Mouse (Mus musculus): Measurements from ENCODE around the gene Aldoart2. TPM values are rescaled to one million over a fixed set of nuclear protein-coding genes. Genes with fewer than 3 reads are reported as not detected.
"Not testable (repeated sequence)": the region's sequence is repeated elsewhere in the genome, so short reads cannot be mapped to it uniquely, and the experiment has no call there.

Gene Aldoart2
- polyA plus RNA-seq, 1 experiment from 2014 or later, result not detected

GRCm38 (mm10) chr12:55571181-55571580 is 6.1 kb downstream of the Aldoart2 start:
- Histone ChIP-seq H3K9ac (replicated peaks; ENCODE audit: low read length) (no peak overlapping the region), H3K4me2 (replicated peaks; ENCODE audit: low read depth, low read length) (no peak overlapping the region), H3K36me3 (ENCODE audit: insufficient read depth, low read length) (no peaks in the 10 kb centered on the region), H3K27me3 (ENCODE audit: insufficient read depth, low read length) (no peaks in the 10 kb centered on the region), H3K4me1 (ENCODE audit: insufficient read depth, low read length) (no peaks in the 10 kb centered on the region), H3K4me3 (ENCODE audit: low read length) (no peak overlapping the region), H3K27ac (ENCODE audit: low read length) (no peak overlapping the region), H3K9me3 (ENCODE audit: low read length) (no peaks in the 10 kb centered on the region; the same call in 1 of the 2 replicates)
- no peak for ATAC-seq (ENCODE audit: low FRiP score, low TSS enrichment)
- WGBS, result 83% methylated on average over 11 of the region's 11 CpGs

DNA sequence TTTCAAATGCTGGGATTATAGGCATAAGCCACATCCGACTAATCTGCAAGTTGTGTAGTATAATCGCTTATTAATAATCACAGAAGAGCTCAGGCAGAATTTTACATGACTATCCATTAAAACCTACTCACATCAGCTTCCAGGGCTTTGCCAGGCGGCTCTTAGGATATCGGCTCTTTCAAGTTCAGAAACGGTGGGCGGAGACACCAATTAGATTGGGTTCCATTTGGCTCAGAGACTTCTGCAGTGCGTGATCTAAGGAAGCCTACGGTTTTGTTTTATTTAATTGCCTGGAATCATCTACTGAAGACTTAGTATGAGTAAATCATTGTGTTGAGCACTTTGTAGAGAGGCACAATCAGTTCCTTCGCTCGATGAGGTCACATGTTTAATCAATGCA is 6.6 kb downstream of the Aldoart2 start:
- 75% methylated on average over 10 of the region's 10 CpGs for WGBS
- H3K9me3 ChIP-seq (ENCODE audit: low read length), result no peaks in the 10 kb centered on the region; the same call in 1 of the 2 replicates
- no peak overlapping the region for H3K9ac ChIP-seq (replicated peaks; ENCODE audit: low read length)
- H3K36me3 ChIP-seq (ENCODE audit: insufficient read depth, low read length), result no peaks in the 10 kb centered on the region
- no peak overlapping the region for H3K4me2 ChIP-seq (replicated peaks; ENCODE audit: low read depth, low read length)
- H3K27me3 ChIP-seq (ENCODE audit: insufficient read depth, low read length), result no peaks in the 10 kb centered on the region
- no peak for ATAC-seq (ENCODE audit: low FRiP score, low TSS enrichment)
- H3K4me1 ChIP-seq (ENCODE audit: insufficient read depth, low read length), result no peaks in the 10 kb centered on the region
- H3K4me3 ChIP-seq (ENCODE audit: low read length), result no peak overlapping the region
- no peak overlapping the region for H3K27ac ChIP-seq (ENCODE audit: low read length)

DNA sequence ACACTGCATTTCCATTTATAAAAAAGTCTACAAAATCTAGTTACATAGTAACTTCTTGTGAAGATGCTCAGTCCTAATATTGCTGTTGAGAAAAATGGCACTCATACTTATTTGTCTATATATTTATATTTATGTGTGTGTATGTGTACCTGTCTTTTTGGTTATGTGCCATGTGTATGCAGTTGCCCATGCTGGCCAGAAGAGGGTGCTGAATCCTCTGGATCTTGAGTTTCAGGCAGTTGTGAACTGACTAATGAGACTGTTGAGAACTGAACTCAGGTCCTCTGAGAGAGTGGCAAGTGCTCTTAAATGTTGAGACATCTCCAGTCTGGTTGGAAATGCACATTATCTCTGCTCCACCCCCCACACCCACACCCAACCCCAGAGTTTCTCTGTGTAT is 8.1 kb downstream of the Aldoart2 start:
- no peak overlapping the region for H3K4me3 ChIP-seq (ENCODE audit: low read length)
- H3K27ac ChIP-seq (ENCODE audit: low read length), result no peak overlapping the region
- H3K36me3 ChIP-seq (ENCODE audit: insufficient read depth, low read length), result no peaks in the 10 kb centered on the region
- H3K4me1 ChIP-seq (ENCODE audit: insufficient read depth, low read length), result no peaks in the 10 kb centered on the region
- no peak overlapping the region for H3K9ac ChIP-seq (replicated peaks; ENCODE audit: low read length)
- no peaks in the 10 kb centered on the region for H3K27me3 ChIP-seq (ENCODE audit: insufficient read depth, low read length)
- H3K4me2 ChIP-seq (replicated peaks; ENCODE audit: low read depth, low read length), result no peak overlapping the region
- no peak for ATAC-seq (ENCODE audit: low FRiP score, low TSS enrichment)
- no peaks in the 10 kb centered on the region; the same call in 1 of the 2 replicates for H3K9me3 ChIP-seq (ENCODE audit: low read length)

GRCm38 (mm10) chr12:55573794-55574193 is 8.8 kb downstream of the Aldoart2 start:
- Histone ChIP-seq H3K27ac (ENCODE audit: low read length) (no peak overlapping the region), H3K36me3 (ENCODE audit: insufficient read depth, low read length) (no peaks in the 10 kb centered on the region), H3K4me3 (ENCODE audit: low read length) (no peak overlapping the region), H3K9ac (replicated peaks; ENCODE audit: low read length) (no peak overlapping the region), H3K4me1 (ENCODE audit: insufficient read depth, low read length) (no peaks in the 10 kb centered on the region), H3K27me3 (ENCODE audit: insufficient read depth, low read length) (no peaks in the 10 kb centered on the region), H3K4me2 (replicated peaks; ENCODE audit: low read depth, low read length) (no peak overlapping the region), H3K9me3 (ENCODE audit: low read length) (no peaks in the 10 kb centered on the region; the same call in 1 of the 2 replicates)
- WGBS, result 8% methylated on average over 6 of the region's 6 CpGs
- ATAC-seq (ENCODE audit: low FRiP score, low TSS enrichment), result no peak

DNA sequence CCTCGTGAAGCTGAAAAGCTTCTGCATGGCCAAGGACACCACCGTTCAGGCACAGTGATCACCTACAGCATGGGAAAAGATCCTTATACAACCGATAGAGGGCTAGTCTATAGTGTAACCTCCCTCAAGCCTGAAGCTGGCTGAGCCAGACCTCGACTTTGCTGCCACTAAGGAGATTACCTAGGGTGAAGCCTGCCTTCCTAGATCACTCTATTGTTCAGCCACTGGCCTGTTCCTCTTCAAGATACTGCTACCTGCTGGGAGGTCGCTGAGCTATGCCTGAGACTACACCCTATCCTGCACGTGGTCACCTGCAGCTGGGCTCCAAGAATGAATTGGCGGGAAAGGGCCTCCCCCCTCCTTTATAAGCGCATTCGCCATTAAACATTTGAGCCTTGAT is 21.9 kb downstream of the Aldoart2 start:
- WGBS, result 61% methylated on average over 9 of the region's 9 CpGs
- not testable (repeated sequence) for ATAC-seq (ENCODE audit: low FRiP score, low TSS enrichment); H3K4me3 ChIP-seq (ENCODE audit: low read length); H3K4me1 ChIP-seq (ENCODE audit: insufficient read depth, low read length); H3K9me3 ChIP-seq (ENCODE audit: low read length); H3K27me3 ChIP-seq (ENCODE audit: insufficient read depth, low read length); H3K9ac ChIP-seq (replicated peaks; ENCODE audit: low read length); H3K36me3 ChIP-seq (ENCODE audit: insufficient read depth, low read length); H3K4me2 ChIP-seq (replicated peaks; ENCODE audit: low read depth, low read length); H3K27ac ChIP-seq (ENCODE audit: low read length)

DNA sequence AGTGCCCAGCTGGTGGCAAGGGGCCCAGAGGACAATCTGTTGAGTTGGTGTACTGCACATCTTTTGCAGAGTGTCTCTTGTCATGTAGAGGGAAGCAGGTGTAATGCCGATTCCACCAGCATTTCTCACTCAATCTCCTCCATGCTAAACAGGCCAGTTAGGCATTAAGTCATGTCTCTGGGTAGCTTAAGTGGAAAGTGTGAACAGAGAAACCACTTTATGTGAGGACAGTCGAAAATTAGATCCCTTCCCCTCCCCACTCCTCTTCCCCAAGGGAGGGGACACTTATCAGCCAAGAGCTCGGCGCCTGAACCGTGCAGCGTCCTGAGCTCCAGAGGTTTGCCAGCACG is 33.5 kb downstream of the Aldoart2 start:
- 7% methylated on average over 7 of the region's 7 CpGs for WGBS
- ATAC-seq (ENCODE audit: low FRiP score, low TSS enrichment), result no peak

DNA sequence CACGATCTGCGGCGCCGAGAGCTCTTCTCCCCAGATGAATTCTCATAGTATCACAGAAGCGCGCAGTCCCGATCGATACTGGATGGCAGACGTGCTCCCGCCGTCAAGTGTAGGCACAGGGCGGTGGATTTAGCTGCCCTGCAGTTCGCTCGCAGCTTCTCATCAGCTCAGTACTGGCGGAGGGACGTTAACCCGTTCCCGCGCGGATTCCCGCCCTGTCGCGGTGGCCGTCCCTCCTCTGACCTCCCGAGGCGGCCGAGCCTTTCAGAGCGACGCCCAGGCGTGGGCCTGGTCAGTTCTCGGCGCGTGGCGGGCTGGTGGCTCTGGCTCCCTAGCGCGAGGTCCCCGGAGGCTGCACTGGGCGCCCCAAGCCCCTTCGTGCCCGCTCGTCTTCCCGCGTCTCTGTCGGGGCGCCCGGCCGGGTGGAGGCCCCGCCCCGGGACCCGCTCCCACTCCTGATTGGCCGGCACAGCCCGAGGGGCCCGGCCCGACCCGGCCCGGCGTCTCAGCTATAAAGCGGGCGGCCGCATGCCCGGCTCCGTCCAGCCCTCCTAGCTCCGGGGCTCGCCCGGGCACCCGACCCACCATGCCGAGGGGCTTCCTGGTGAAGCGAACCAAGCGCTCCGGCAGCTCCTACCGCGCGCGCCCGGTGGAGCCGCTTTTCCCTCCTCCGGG is 34.0 kb downstream of the Aldoart2 start, which contains the start of gene Insm2:
Insm2 (plus strand) TSS at position 541 of the 675 bp plus-strand sequence.
- Histone ChIP-seq H3K9ac (replicated peaks; ENCODE audit: low read length) (no peak within 1 kb of the TSS), H3K4me1 (ENCODE audit: insufficient read depth, low read length) (peaks cover 23% of the 10 kb centered on the region), H3K27me3 (ENCODE audit: insufficient read depth, low read length) (peaks cover 47% of the 10 kb centered on the region), H3K27ac (ENCODE audit: low read length) (no peak within 1 kb of the TSS), H3K4me2 (replicated peaks; ENCODE audit: low read depth, low read length) (peak within 1 kb of the TSS; percentile 78), H3K9me3 (ENCODE audit: low read length) (no peaks in the 10 kb centered on the region), H3K4me3 (ENCODE audit: low read length) (peak within 1 kb of the TSS; percentile 50), H3K36me3 (ENCODE audit: insufficient read depth, low read length) (peaks cover 3% of the 10 kb centered on the region; the same call in 1 of the 2 replicates)
- ATAC-seq (ENCODE audit: low FRiP score, low TSS enrichment), result peak; percentile 78
- under 1% methylated on average over 74 of the region's 77 CpGs for WGBS

More for the DNA sequence above, 33.5 kb downstream of the Aldoart2 start:
- H3K4me2 ChIP-seq (replicated peaks; ENCODE audit: low read depth, low read length), result peak overlapping the region; percentile 78
- H3K4me3 ChIP-seq (ENCODE audit: low read length), result peak overlapping the region; percentile 50
- no peaks in the 10 kb centered on the region for H3K9me3 ChIP-seq (ENCODE audit: low read length)
- peaks cover 2% of the 10 kb centered on the region; the same call in 1 of the 2 replicates for H3K36me3 ChIP-seq (ENCODE audit: insufficient read depth, low read length)
- peaks cover 23% of the 10 kb centered on the region for H3K4me1 ChIP-seq (ENCODE audit: insufficient read depth, low read length)
- H3K27ac ChIP-seq (ENCODE audit: low read length), result no peak overlapping the region
- H3K27me3 ChIP-seq (ENCODE audit: insufficient read depth, low read length), result peaks cover 47% of the 10 kb centered on the region
- no peak overlapping the region for H3K9ac ChIP-seq (replicated peaks; ENCODE audit: low read length)

- peaks cover 23% of the 10 kb centered on the region for H3K4me1 ChIP-seq (ENCODE audit: insufficient read depth, low read length)
- no peaks in the 10 kb centered on the region for H3K9me3 ChIP-seq (ENCODE audit: low read length)
- H3K27me3 ChIP-seq (ENCODE audit: insufficient read depth, low read length), result peaks cover 47% of the 10 kb centered on the region
- WGBS, result under 1% methylated on average over 98 of the region's 109 CpGs
- peak overlapping the region; percentile 78 for H3K4me2 ChIP-seq (replicated peaks; ENCODE audit: low read depth, low read length)
- H3K27ac ChIP-seq (ENCODE audit: low read length), result no peak overlapping the region
- no peak overlapping the region for H3K9ac ChIP-seq (replicated peaks; ENCODE audit: low read length)
- ATAC-seq (ENCODE audit: low FRiP score, low TSS enrichment), result peak; percentile 95
- peaks cover 3% of the 10 kb centered on the region; the same call in 1 of the 2 replicates for H3K36me3 ChIP-seq (ENCODE audit: insufficient read depth, low read length)
- H3K4me3 ChIP-seq (ENCODE audit: low read length), result peak overlapping the region; percentile 50
These were observed 34.8 kb downstream of the Aldoart2 start for GRCm38 (mm10) chr12:55599639-55600502.

DNA sequence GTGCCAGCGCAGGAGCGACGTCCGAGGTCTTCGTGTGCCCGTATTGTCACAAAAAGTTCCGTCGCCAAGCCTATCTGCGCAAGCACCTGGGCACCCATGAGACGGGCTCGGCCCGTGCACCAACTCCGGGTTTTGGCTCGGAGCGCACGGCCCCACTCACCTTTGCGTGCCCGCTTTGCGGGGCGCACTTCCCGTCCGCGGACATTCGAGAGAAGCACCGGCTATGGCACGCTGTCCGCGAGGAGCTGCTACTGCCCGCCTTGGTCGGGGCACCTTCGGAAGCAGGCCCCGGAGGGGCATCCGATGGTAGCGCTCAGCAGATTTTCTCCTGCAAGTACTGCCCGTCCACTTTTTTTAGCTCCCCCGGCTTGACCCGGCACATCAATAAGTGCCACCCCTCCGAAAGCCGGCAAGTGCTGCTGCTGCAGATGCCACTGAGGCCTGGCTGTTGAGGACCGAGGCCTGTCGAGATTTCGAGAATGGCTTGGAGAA is 35.5 kb downstream of the Aldoart2 start:
- Histone ChIP-seq H3K4me2 (replicated peaks; ENCODE audit: low read depth, low read length) (peak overlapping the region; percentile 78), H3K4me3 (ENCODE audit: low read length) (peak overlapping the region; percentile 50), H3K9me3 (ENCODE audit: low read length) (no peaks in the 10 kb centered on the region), H3K27ac (ENCODE audit: low read length) (no peak overlapping the region), H3K9ac (replicated peaks; ENCODE audit: low read length) (no peak overlapping the region), H3K27me3 (ENCODE audit: insufficient read depth, low read length) (peaks cover 47% of the 10 kb centered on the region), H3K4me1 (ENCODE audit: insufficient read depth, low read length) (peaks cover 23% of the 10 kb centered on the region), H3K36me3 (ENCODE audit: insufficient read depth, low read length) (peaks cover 3% of the 10 kb centered on the region; the same call in 1 of the 2 replicates)
- WGBS, result 2% methylated on average over 42 of the region's 42 CpGs
- ATAC-seq (ENCODE audit: low FRiP score, low TSS enrichment), result 0 out of 2 replicates have a peak, but pooled peaks have one; percentile 47
